Mouse (Mus musculus) embryonic facial prominence, embryonic 12.5 days (tissue): Measurements from ENCODE around the gene Gsto2. TPM values are rescaled to one million over a fixed set of nuclear protein-coding genes. Genes with fewer than 3 reads are reported as not detected.
A peak's percentile ranks its signal among the peaks of the same experiment; 100 is the strongest.

Experiments used
- ATAC-seq: fragments of 200-750 bp; cut with Nextera tagmentation; 2 replicates; pipeline ENCODE4 v1.8.0; 2017; ENCODE audit not compliant: insufficient number of reproducible peaks, insufficient read depth, low FRiP score, low TSS enrichment
- H3K27ac ChIP-seq: fragments of 300-500 bp; sonication (generic); 2 replicates; pipeline ENCODE4 v1.5.1; 2016; ENCODE audit warnings: mild to moderate bottlenecking
- H3K27me3 ChIP-seq: fragments of 300-500 bp; sonication (generic); 2 replicates; pipeline ENCODE4 v1.6.1; 2016; ENCODE audit warnings: mild to moderate bottlenecking, moderate library complexity
- H3K36me3 ChIP-seq: fragments of 300-500 bp; sonication (generic); 2 replicates; pipeline ENCODE4 v1.6.1; 2016; ENCODE audit warnings: mild to moderate bottlenecking
- H3K4me1 ChIP-seq: fragments of 300-500 bp; sonication (generic); 2 replicates; pipeline ENCODE4 v1.6.1; 2016
- H3K4me2 ChIP-seq: fragments of 300-500 bp; sonication (generic); replicated peaks from 2 replicates; pipeline ENCODE4 v1.6.1; 2016; ENCODE audit warnings: mild to moderate bottlenecking, moderate library complexity
- H3K4me3 ChIP-seq: fragments of 300-500 bp; sonication (generic); 2 replicates; pipeline ENCODE4 v1.5.1; 2016; ENCODE audit warnings: mild to moderate bottlenecking
- H3K9ac ChIP-seq: fragments of 300-500 bp; sonication (generic); 2 replicates; pipeline ENCODE4 v1.6.1; 2016; ENCODE audit warnings: mild to moderate bottlenecking, moderate library complexity
- H3K9me3 ChIP-seq: fragments of 300-500 bp; sonication (generic); 2 replicates; pipeline ENCODE4 v1.6.1; 2016; ENCODE audit warnings: mild to moderate bottlenecking, moderate library complexity
- WGBS: fragments of 180-500 bp; shearing (Covaris S2); methylation state at CpG from one replicate; pipeline ENCODE4 v1.1.7; 2016; 5-methylcytosine and 5-hydroxymethylcytosine counted together
- polyA plus RNA-seq: library from polyadenylated mRNA; unstranded; fragments of >200 nt; fragmentation: Nextera tagmentation; extraction: Ambion mirVana; gene quantifications from 2 replicates; pipeline ENCODE4 v1.2.1, GENCODE M21; 2016

The Gsto2 gene
- polyA plus RNA-seq, 1 experiment from 2014 or later, result 1.6 TPM

GRCm38 (mm10) chr19:47882882-47883254 lies 17.5 kb downstream of the Gsto2 start:
- Histone ChIP-seq H3K4me1 (peaks cover 5% of the 10 kb centered on the region; the same call in 1 of the 2 replicates), H3K9ac (no peak overlapping the region), H3K4me2 (no peak overlapping the region), H3K9me3 (no peaks in the 10 kb centered on the region), H3K36me3 (no peaks in the 10 kb centered on the region), H3K27ac (no peak overlapping the region), H3K4me3 (no peak overlapping the region), H3K27me3 (no peaks in the 10 kb centered on the region)
- ATAC-seq, result 0 out of 2 replicates have a peak, but pooled peaks have one; percentile 3
- 37% methylated on average over 9 of the region's 9 CpGs for WGBS

GRCm38 (mm10) chr19:47884296-47885085 lies 19.2 kb downstream of the Gsto2 start:
- no peak for ATAC-seq
- WGBS, result 71% methylated on average over 13 of the region's 13 CpGs
- no peak overlapping the region for H3K9ac ChIP-seq
- no peaks in the 10 kb centered on the region for H3K9me3 ChIP-seq
- H3K27me3 ChIP-seq, result no peaks in the 10 kb centered on the region
- H3K4me1 ChIP-seq, result peaks cover 5% of the 10 kb centered on the region; the same call in 1 of the 2 replicates
- no peak overlapping the region for H3K27ac ChIP-seq
- no peak overlapping the region for H3K4me2 ChIP-seq
- H3K36me3 ChIP-seq, result no peaks in the 10 kb centered on the region
- H3K4me3 ChIP-seq, result no peak overlapping the region

GRCm38 (mm10) chr19:47885191-47885743 lies 19.9 kb downstream of the Gsto2 start:
- no peak overlapping the region for H3K27ac ChIP-seq
- 67% methylated on average over 7 of the region's 7 CpGs for WGBS
- H3K9me3 ChIP-seq, result no peaks in the 10 kb centered on the region
- H3K9ac ChIP-seq, result no peak overlapping the region
- H3K4me1 ChIP-seq, result peaks cover 5% of the 10 kb centered on the region; the same call in 1 of the 2 replicates
- no peaks in the 10 kb centered on the region for H3K36me3 ChIP-seq
- H3K4me3 ChIP-seq, result no peak overlapping the region
- H3K4me2 ChIP-seq, result no peak overlapping the region
- no peaks in the 10 kb centered on the region for H3K27me3 ChIP-seq
- ATAC-seq, result no peak

GRCm38 (mm10) chr19:47885886-47886285 lies 20.6 kb downstream of the Gsto2 start:
- no peak overlapping the region for H3K4me3 ChIP-seq
- H3K9me3 ChIP-seq, result no peaks in the 10 kb centered on the region
- no peak overlapping the region for H3K27ac ChIP-seq
- peaks cover 8% of the 10 kb centered on the region; the same call in 1 of the 2 replicates for H3K4me1 ChIP-seq
- no peak for ATAC-seq
- no peak overlapping the region for H3K4me2 ChIP-seq
- no peaks in the 10 kb centered on the region for H3K36me3 ChIP-seq
- H3K9ac ChIP-seq, result no peak overlapping the region
- WGBS, result 86% methylated on average over 11 of the region's 11 CpGs
- no peaks in the 10 kb centered on the region for H3K27me3 ChIP-seq

- ATAC-seq, result no peak
- H3K4me2 ChIP-seq, result no peak overlapping the region
- H3K27me3 ChIP-seq, result no peaks in the 10 kb centered on the region
- H3K9me3 ChIP-seq, result no peaks in the 10 kb centered on the region
- no peak overlapping the region for H3K4me3 ChIP-seq
- WGBS, result 81% methylated on average over 7 of the region's 7 CpGs
- H3K36me3 ChIP-seq, result no peaks in the 10 kb centered on the region
- peaks cover 8% of the 10 kb centered on the region; the same call in 1 of the 2 replicates for H3K4me1 ChIP-seq
- H3K27ac ChIP-seq, result no peak overlapping the region
- H3K9ac ChIP-seq, result no peak overlapping the region
Measured at GRCm38 (mm10) chr19:47886617-47887016, 21.3 kb downstream of the Gsto2 start.

GRCm38 (mm10) chr19:47887417-47887816 lies 22.1 kb downstream of the Gsto2 start:
- no peak for ATAC-seq
- H3K4me1 ChIP-seq, result peaks cover 8% of the 10 kb centered on the region; the same call in 1 of the 2 replicates
- no peaks in the 10 kb centered on the region for H3K27me3 ChIP-seq
- no peak overlapping the region for H3K9ac ChIP-seq
- no peak overlapping the region for H3K4me2 ChIP-seq
- WGBS, result 83% methylated on average over 10 of the region's 10 CpGs
- H3K4me3 ChIP-seq, result no peak overlapping the region
- no peak overlapping the region for H3K27ac ChIP-seq
- no peaks in the 10 kb centered on the region for H3K36me3 ChIP-seq
- no peaks in the 10 kb centered on the region for H3K9me3 ChIP-seq

GRCm38 (mm10) chr19:47888037-47888436 lies 22.7 kb downstream of the Gsto2 start:
- Histone ChIP-seq H3K27ac (no peak overlapping the region), H3K36me3 (0 out of 2 replicates have a peak, but pooled peaks cover under 1% of the 10 kb centered on the region), H3K4me3 (no peak overlapping the region), H3K4me2 (no peak overlapping the region), H3K9me3 (no peaks in the 10 kb centered on the region), H3K9ac (no peak overlapping the region), H3K4me1 (peaks cover 4% of the 10 kb centered on the region; the same call in 1 of the 2 replicates), H3K27me3 (no peaks in the 10 kb centered on the region)
- WGBS, result 93% methylated on average over 8 of the region's 8 CpGs
- ATAC-seq, result no peak

GRCm38 (mm10) chr19:47890489-47891130 lies 25.3 kb downstream of the Gsto2 start:
- Histone ChIP-seq H3K9me3 (no peaks in the 10 kb centered on the region), H3K4me2 (no peak overlapping the region), H3K27me3 (no peaks in the 10 kb centered on the region), H3K36me3 (peaks cover 18% of the 10 kb centered on the region), H3K27ac (no peak overlapping the region), H3K9ac (no peak overlapping the region), H3K4me3 (no peak overlapping the region), H3K4me1 (peaks cover 3% of the 10 kb centered on the region; the same call in 1 of the 2 replicates)
- 70% methylated on average over 10 of the region's 10 CpGs for WGBS
- no peak for ATAC-seq

GRCm38 (mm10) chr19:47891562-47892312 lies 26.4 kb downstream of the Gsto2 start:
- no peaks in the 10 kb centered on the region for H3K9me3 ChIP-seq
- H3K4me1 ChIP-seq, result peaks cover 3% of the 10 kb centered on the region; the same call in 1 of the 2 replicates
- no peak overlapping the region for H3K27ac ChIP-seq
- WGBS, result 79% methylated on average over 11 of the region's 11 CpGs
- no peak overlapping the region for H3K4me2 ChIP-seq
- no peak overlapping the region for H3K4me3 ChIP-seq
- H3K9ac ChIP-seq, result no peak overlapping the region
- no peaks in the 10 kb centered on the region for H3K27me3 ChIP-seq
- no peak for ATAC-seq
- peaks cover 29% of the 10 kb centered on the region for H3K36me3 ChIP-seq

- no peak overlapping the region for H3K4me2 ChIP-seq
- H3K36me3 ChIP-seq, result peaks cover 42% of the 10 kb centered on the region
- H3K4me3 ChIP-seq, result no peak overlapping the region
- no peaks in the 10 kb centered on the region for H3K9me3 ChIP-seq
- no peak overlapping the region for H3K27ac ChIP-seq
- ATAC-seq, result no peak
- no peaks in the 10 kb centered on the region for H3K27me3 ChIP-seq
- peaks cover 3% of the 10 kb centered on the region; the same call in 1 of the 2 replicates for H3K4me1 ChIP-seq
- WGBS, result 90% methylated on average over 6 of the region's 6 CpGs
- H3K9ac ChIP-seq, result no peak overlapping the region
Measured at GRCm38 (mm10) chr19:47893092-47893491, 27.8 kb downstream of the Gsto2 start.

GRCm38 (mm10) chr19:47898472-47899079 lies 33.2 kb downstream of the Gsto2 start:
- Histone ChIP-seq H3K4me3 (no peak overlapping the region), H3K27ac (no peak overlapping the region), H3K9me3 (no peaks in the 10 kb centered on the region), H3K27me3 (no peaks in the 10 kb centered on the region), H3K4me2 (no peak overlapping the region), H3K36me3 (peaks cover 38% of the 10 kb centered on the region), H3K4me1 (peaks cover 22% of the 10 kb centered on the region), H3K9ac (no peak overlapping the region)
- WGBS, result 87% methylated on average over 8 of the region's 8 CpGs
- ATAC-seq, result no peak
